Mouse (Mus musculus) cerebellum, adult 2 months (tissue): ENCODE data around the gene Epsti1. TPM values are rescaled to one million over a fixed set of nuclear protein-coding genes. Genes with fewer than 3 reads are reported as not detected.
A peak's percentile ranks its signal among the peaks of the same experiment; 100 is the strongest.

Source experiments
- DNase-seq, 2 experiments: peaks; one replicate each; pipeline ENCODE4 v3.0.0; 2021
- H3K27ac ChIP-seq: fragments of 200-500 bp; 2 replicates; pipeline ENCODE4 v1.5.1; 2012; ENCODE audit warnings: low read length, control low read depth, inconsistent platforms; ENCODE audit not compliant: insufficient read depth
- H3K27me3 ChIP-seq: fragments of 200-500 bp; 2 replicates; pipeline ENCODE4 v1.6.1; 2012; ENCODE audit warnings: inconsistent platforms, mild to moderate bottlenecking, low read length, moderate library complexity; ENCODE audit not compliant: control insufficient read depth, insufficient read depth
- H3K4me1 ChIP-seq: fragments of 200-500 bp; 2 replicates; pipeline ENCODE4 v1.6.1; 2011; ENCODE audit warnings: low read length; ENCODE audit not compliant: control insufficient read depth, insufficient read depth
- H3K4me3 ChIP-seq: fragments of 200-500 bp; replicated peaks from 2 replicates; pipeline ENCODE3; 2011; ENCODE audit warnings: mild to moderate bottlenecking, low read depth, low read length, control low read depth; ENCODE audit not compliant: insufficient read depth
- CTCF ChIP-seq: fragments of 200-500 bp; IDR thresholded peaks from 2 replicates; pipeline ENCODE4 v1.5.1; 2011; ENCODE audit warnings: low read depth, mild to moderate bottlenecking, control low read depth, low read length, moderate library complexity, borderline replicate concordance; ENCODE audit not compliant: insufficient read depth
- POLR2A ChIP-seq: fragments of 200-500 bp; IDR thresholded peaks from 2 replicates; pipeline ENCODE4 v1.6.1; 2011; ENCODE audit warnings: low read length, control low read depth, borderline replicate concordance; ENCODE audit not compliant: insufficient read depth
- WGBS: fragments of 180-500 bp; shearing (Covaris S2); methylation state at CpG from one replicate; pipeline ENCODE4 v1.1.7; 2018; 5-methylcytosine and 5-hydroxymethylcytosine counted together
- polyA plus RNA-seq: library from polyadenylated mRNA; depleted of rRNA; stranded (reverse); fragments of >200 nt; gene quantifications from 2 replicates; pipeline ENCODE4 v1.2.3, GENCODE M21; 2012

Gene Epsti1
- polyA plus RNA-seq, 1 experiment = 0.28 TPM

DNA sequence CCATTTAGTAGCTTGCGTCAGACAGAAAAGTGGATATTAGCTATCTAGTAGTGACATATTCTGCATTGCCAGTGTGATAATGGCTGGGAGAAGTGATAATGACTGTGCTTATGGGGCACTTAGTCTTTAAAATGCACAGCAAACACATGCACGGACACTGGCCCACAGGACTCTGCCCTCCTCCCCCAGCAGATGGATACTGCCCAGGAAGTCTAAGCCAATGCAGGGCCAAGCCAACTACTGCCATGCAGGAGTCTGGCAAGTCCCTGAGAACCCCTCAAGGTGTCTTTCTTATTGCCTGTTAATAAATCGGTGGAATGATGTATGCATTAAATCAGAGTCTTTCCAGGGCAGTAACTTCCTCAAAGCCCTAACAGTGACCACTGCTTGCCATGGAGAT, 30.4 kb downstream of the Epsti1 start:
- Histone ChIP-seq H3K27me3 (no peaks in the 10 kb centered on the region), H3K4me3 (no peak overlapping the region), H3K4me1 (no peaks in the 10 kb centered on the region), H3K27ac (no peak overlapping the region)
- DNase-seq = peak; percentile 18 to 45
- TF ChIP-seq POLR2A = no peak
- no peak for TF ChIP-seq CTCF
- WGBS = 28% methylated on average over 3 of the region's 3 CpGs

- no peak for DNase-seq
- H3K4me3 ChIP-seq = no peak overlapping the region
- H3K4me1 ChIP-seq = peaks cover 7% of the 10 kb centered on the region; the same call in 1 of the 2 replicates
- no peaks in the 10 kb centered on the region; the same call in 1 of the 2 replicates for H3K27me3 ChIP-seq
- TF ChIP-seq CTCF = peak; percentile 22; the same call in 1 of the 2 replicates
- TF ChIP-seq POLR2A = no peak
- no peak overlapping the region for H3K27ac ChIP-seq
- WGBS = 100% methylated on average over 1 of the region's 1 CpGs
These were observed 37.1 kb downstream of the Epsti1 start for GRCm38 (mm10) chr14:77941105-77941504.

DNA sequence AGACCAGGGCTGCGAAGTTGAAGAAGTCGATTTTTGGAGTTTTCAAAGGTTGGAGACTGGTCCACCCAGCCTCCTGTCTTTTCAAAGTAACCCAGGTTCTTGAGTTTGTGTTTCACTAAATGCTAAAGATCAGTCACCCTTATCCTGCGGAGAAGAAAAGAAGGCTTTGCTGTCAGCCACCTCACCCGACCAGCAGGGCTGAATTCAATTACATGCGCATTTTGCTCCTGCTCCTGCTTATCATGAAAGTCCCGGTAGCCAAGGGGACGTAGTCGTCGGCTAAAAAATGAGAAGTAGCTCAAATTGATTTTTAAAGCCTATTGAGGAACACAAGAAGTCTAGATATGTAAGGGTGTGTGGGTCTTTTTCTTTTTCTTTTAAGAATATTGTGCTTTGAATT, 38.2 kb downstream of the Epsti1 start:
- Histone ChIP-seq H3K4me3 (no peak overlapping the region), H3K4me1 (peaks cover 7% of the 10 kb centered on the region; the same call in 1 of the 2 replicates), H3K27ac (no peak overlapping the region), H3K27me3 (no peaks in the 10 kb centered on the region; the same call in 1 of the 2 replicates)
- TF ChIP-seq POLR2A (no peak), CTCF (no peak)
- 74% methylated on average over 9 of the region's 9 CpGs for WGBS
- no peak for DNase-seq

- Histone ChIP-seq H3K27ac (no peak overlapping the region), H3K4me1 (peaks cover 7% of the 10 kb centered on the region; the same call in 1 of the 2 replicates), H3K27me3 (no peaks in the 10 kb centered on the region; the same call in 1 of the 2 replicates), H3K4me3 (peak overlapping the region; percentile 42)
- WGBS = 9% methylated on average over 15 of the region's 15 CpGs
- DNase-seq = peak; percentile 15 to 40
- TF ChIP-seq POLR2A = no peak
- no peak for TF ChIP-seq CTCF
These were observed 38.9 kb downstream of the Epsti1 start for GRCm38 (mm10) chr14:77942793-77943558.

GRCm38 (mm10) chr14:77961741-77962140, 57.7 kb downstream of the Epsti1 start:
- WGBS = 73% methylated on average over 6 of the region's 6 CpGs
- Histone ChIP-seq H3K4me3 (no peak overlapping the region), H3K4me1 (no peaks in the 10 kb centered on the region), H3K27me3 (no peaks in the 10 kb centered on the region), H3K27ac (no peak overlapping the region)
- TF ChIP-seq CTCF = no peak
- TF ChIP-seq POLR2A = no peak
- no peak for DNase-seq

DNA sequence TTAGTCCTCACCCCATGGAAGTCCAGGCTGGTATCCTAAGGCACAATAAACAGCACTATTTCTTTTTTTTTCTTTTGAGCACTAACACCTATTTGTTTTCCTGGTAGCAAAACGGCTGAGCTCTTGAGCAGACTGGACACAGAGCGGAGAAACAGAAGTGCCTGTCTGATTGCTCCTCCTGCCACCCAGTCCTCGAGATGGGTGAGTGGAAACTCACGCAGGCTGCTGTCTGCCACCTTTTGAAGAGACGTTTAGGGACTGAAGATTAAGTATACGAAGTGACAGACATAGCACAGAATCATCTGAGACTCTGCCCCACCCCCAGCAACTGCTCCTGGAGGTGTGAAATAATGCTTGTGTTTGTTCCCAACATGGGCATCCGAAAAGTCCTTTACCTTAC, 59.5 kb downstream of the Epsti1 start:
- no peaks in the 10 kb centered on the region for H3K4me1 ChIP-seq
- no peak overlapping the region for H3K4me3 ChIP-seq
- 80% methylated on average over 7 of the region's 7 CpGs for WGBS
- H3K27me3 ChIP-seq = no peaks in the 10 kb centered on the region
- no peak overlapping the region for H3K27ac ChIP-seq
- no peak for TF ChIP-seq CTCF
- TF ChIP-seq POLR2A = no peak
- DNase-seq = no peak

GRCm38 (mm10) chr14:77971355-77971754, 67.3 kb downstream of the Epsti1 start:
- no peak for DNase-seq
- TF ChIP-seq CTCF = no peak
- no peak for TF ChIP-seq POLR2A
- Histone ChIP-seq H3K27me3 (no peaks in the 10 kb centered on the region), H3K4me1 (no peaks in the 10 kb centered on the region; the same call in 1 of the 2 replicates), H3K27ac (no peak overlapping the region), H3K4me3 (no peak overlapping the region)
- WGBS = 72% methylated on average over 4 of the region's 4 CpGs

DNA sequence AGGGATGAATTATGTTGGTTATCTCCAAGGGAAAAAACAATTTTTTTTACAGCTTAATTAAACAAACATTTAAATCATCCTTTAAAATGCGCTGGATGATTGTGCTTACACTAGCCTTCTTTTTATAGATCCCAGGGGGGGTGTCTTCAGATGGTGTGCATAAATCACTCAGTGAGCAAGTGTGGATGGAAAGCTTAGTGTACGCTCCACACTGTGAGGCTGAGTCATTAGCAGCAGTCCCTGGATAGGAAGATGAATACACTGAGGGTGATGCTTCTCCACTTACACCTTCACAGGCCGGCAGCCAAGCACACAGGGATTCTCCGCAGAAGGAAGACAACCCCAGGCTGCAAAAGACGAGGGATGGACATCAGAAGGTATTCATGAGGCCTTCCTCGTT, 70.2 kb downstream of the Epsti1 start:
- no peak overlapping the region for H3K4me3 ChIP-seq

More for the DNA sequence above, 70.2 kb downstream of the Epsti1 start:
- DNase-seq = no peak
- H3K4me1 ChIP-seq = no peaks in the 10 kb centered on the region; the same call in 1 of the 2 replicates
- 80% methylated on average over 6 of the region's 6 CpGs for WGBS
- no peaks in the 10 kb centered on the region for H3K27me3 ChIP-seq
- no peak overlapping the region for H3K27ac ChIP-seq
- TF ChIP-seq POLR2A = no peak
- TF ChIP-seq CTCF = no peak
